Mouse (Mus musculus): ENCODE results near the gene Ptprm. TPM values are rescaled to one million over a fixed set of nuclear protein-coding genes. Genes with fewer than 3 reads are reported as not detected.

Gene Ptprm
- polyA plus RNA-seq, 1 experiment = 4.6 TPM

GRCm38 (mm10) chr17:67364491-67364890, 10.2 kb upstream of the Ptprm start:
- TF ChIP-seq CTCF (IDR thresholded peaks at IDR 0.05; ENCODE audit: control insufficient read depth, insufficient read depth, insufficient replicate concordance, low read depth, low read length) (no peak), POLR2A (IDR thresholded peaks at IDR 0.05; ENCODE audit: control insufficient read depth, low read depth, low read length) (no peak)
- Histone ChIP-seq H3K27me3 (ENCODE audit: control insufficient read depth, insufficient read depth, low read length) (no peaks in the 10 kb centered on the region), H3K4me3 (ENCODE audit: control insufficient read depth, low read depth, low read length) (no peak overlapping the region), H3K36me3 (ENCODE audit: control insufficient read depth, insufficient read depth, low read length) (no peaks in the 10 kb centered on the region), H3K4me1 (ENCODE audit: control insufficient read depth, insufficient read depth, low read length) (peaks cover 2% of the 10 kb centered on the region), H3K27ac (ENCODE audit: control insufficient read depth, insufficient read depth, low read depth, low read length) (no peak overlapping the region)

DNA sequence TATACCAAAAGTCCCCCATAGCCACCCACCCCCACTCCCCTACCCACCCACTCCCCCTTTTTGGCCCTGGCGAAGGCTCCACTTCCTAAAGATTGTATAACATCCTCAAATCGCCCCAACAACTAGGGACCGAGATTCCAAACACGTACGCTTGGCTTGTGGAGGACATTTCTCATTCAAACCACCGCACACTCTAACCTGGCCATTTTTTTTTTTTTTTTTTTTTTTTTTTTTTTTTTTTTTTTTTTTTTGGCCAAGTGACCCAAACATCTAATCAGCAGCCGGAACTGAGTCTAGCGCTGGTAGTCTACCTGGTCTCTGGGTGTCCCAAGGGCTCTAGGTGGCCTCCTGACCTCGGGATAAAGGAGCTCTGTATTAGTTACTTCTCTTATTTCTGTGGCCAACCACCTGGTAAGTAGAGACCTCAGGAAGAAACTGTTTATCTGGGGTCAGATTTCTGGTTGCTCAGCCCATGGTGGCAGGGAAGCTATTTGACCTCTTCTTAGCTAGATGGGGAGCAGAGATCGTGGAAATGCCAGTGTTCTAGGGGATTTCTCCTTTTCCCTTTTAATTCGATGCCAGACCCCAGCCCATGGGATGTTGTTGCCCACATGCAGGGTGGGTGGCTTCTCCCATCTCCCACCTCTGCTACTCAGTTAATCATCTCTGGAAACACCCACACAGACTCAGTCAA, 9.3 kb upstream of the Ptprm start:
- Histone ChIP-seq H3K4me3 (ENCODE audit: control insufficient read depth, low read depth, low read length) (no peak overlapping the region), H3K27ac (ENCODE audit: control insufficient read depth, insufficient read depth, low read depth, low read length) (no peak overlapping the region), H3K4me1 (ENCODE audit: control insufficient read depth, insufficient read depth, low read length) (peaks cover 2% of the 10 kb centered on the region), H3K27me3 (ENCODE audit: control insufficient read depth, insufficient read depth, low read length) (no peaks in the 10 kb centered on the region), H3K36me3 (ENCODE audit: control insufficient read depth, insufficient read depth, low read length) (no peaks in the 10 kb centered on the region)
- TF ChIP-seq CTCF (IDR thresholded peaks at IDR 0.05; ENCODE audit: control insufficient read depth, insufficient read depth, insufficient replicate concordance, low read depth, low read length) (no peak), POLR2A (IDR thresholded peaks at IDR 0.05; ENCODE audit: control insufficient read depth, low read depth, low read length) (no peak)

DNA sequence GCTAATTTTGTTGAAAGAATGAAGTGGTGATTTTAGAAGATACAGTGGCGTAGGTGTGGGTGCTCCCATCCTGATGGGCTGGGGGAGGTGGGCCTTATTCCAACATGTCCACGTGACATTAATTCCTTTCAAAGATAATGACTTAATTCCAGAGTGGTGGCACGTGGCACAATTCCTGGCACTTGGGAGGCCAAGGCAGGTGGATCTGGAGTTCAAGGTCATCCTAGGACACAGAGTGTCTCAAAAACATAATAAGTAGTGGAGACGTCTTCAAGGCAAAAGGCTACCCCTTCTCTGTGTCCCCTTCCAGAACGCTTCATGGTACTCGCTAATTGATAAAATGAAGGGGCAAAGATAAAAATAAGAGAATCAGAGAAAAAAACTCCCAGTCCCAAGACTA, 7.9 kb upstream of the Ptprm start:
- H3K27me3 ChIP-seq (ENCODE audit: control insufficient read depth, insufficient read depth, low read length) = no peaks in the 10 kb centered on the region
- no peak overlapping the region for H3K4me3 ChIP-seq (ENCODE audit: control insufficient read depth, low read depth, low read length)
- no peaks in the 10 kb centered on the region for H3K36me3 ChIP-seq (ENCODE audit: control insufficient read depth, insufficient read depth, low read length)
- no peak overlapping the region for H3K27ac ChIP-seq (ENCODE audit: control insufficient read depth, insufficient read depth, low read depth, low read length)
- TF ChIP-seq POLR2A (IDR thresholded peaks at IDR 0.05; ENCODE audit: control insufficient read depth, low read depth, low read length) (no peak), CTCF (IDR thresholded peaks at IDR 0.05; ENCODE audit: control insufficient read depth, insufficient read depth, insufficient replicate concordance, low read depth, low read length) (no peak)
- peaks cover 2% of the 10 kb centered on the region for H3K4me1 ChIP-seq (ENCODE audit: control insufficient read depth, insufficient read depth, low read length)

DNA sequence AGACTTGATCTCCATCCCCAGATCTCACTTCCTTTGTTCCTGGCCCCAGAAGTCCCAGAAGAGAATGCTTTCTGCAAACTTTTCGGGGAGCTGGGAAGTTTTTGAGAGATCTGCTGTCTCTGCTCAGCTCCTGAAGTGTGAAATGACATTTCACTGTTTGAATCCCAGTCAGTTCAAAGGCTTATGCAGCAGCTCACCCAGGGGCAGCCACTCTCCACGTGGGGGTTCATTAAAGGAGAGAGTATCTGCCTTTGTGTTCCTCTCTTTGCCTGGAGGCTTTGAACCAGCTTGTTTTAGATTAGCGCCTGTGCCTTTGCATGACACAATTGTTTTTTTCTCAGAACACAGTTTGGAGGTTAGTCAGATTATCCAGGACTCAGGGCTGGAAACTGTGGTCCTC, 6.3 kb upstream of the Ptprm start:
- no peak overlapping the region for H3K4me3 ChIP-seq (ENCODE audit: control insufficient read depth, low read depth, low read length)
- no peak overlapping the region for H3K27ac ChIP-seq (ENCODE audit: control insufficient read depth, insufficient read depth, low read depth, low read length)
- peaks cover 2% of the 10 kb centered on the region for H3K4me1 ChIP-seq (ENCODE audit: control insufficient read depth, insufficient read depth, low read length)
- TF ChIP-seq CTCF (IDR thresholded peaks at IDR 0.05; ENCODE audit: control insufficient read depth, insufficient read depth, insufficient replicate concordance, low read depth, low read length) = no peak
- H3K36me3 ChIP-seq (ENCODE audit: control insufficient read depth, insufficient read depth, low read length) = no peaks in the 10 kb centered on the region
- no peaks in the 10 kb centered on the region for H3K27me3 ChIP-seq (ENCODE audit: control insufficient read depth, insufficient read depth, low read length)

GRCm38 (mm10) chr17:67359578-67359977, 5.3 kb upstream of the Ptprm start:
- Histone ChIP-seq H3K27ac (ENCODE audit: control insufficient read depth, insufficient read depth, low read depth, low read length) (no peak overlapping the region), H3K4me1 (ENCODE audit: control insufficient read depth, insufficient read depth, low read length) (peaks cover 6% of the 10 kb centered on the region), H3K27me3 (ENCODE audit: control insufficient read depth, insufficient read depth, low read length) (no peaks in the 10 kb centered on the region), H3K4me3 (ENCODE audit: control insufficient read depth, low read depth, low read length) (no peak overlapping the region), H3K36me3 (ENCODE audit: control insufficient read depth, insufficient read depth, low read length) (no peaks in the 10 kb centered on the region)
- TF ChIP-seq POLR2A (IDR thresholded peaks at IDR 0.05; ENCODE audit: control insufficient read depth, low read depth, low read length) = no peak
- TF ChIP-seq CTCF (IDR thresholded peaks at IDR 0.05; ENCODE audit: control insufficient read depth, insufficient read depth, insufficient replicate concordance, low read depth, low read length) = no peak

- peaks cover 15% of the 10 kb centered on the region for H3K4me1 ChIP-seq (ENCODE audit: control insufficient read depth, insufficient read depth, low read length)
- H3K4me3 ChIP-seq (ENCODE audit: control insufficient read depth, low read depth, low read length) = no peak overlapping the region
- no peaks in the 10 kb centered on the region for H3K27me3 ChIP-seq (ENCODE audit: control insufficient read depth, insufficient read depth, low read length)
- TF ChIP-seq CTCF (IDR thresholded peaks at IDR 0.05; ENCODE audit: control insufficient read depth, insufficient read depth, insufficient replicate concordance, low read depth, low read length) = no peak
- TF ChIP-seq POLR2A (IDR thresholded peaks at IDR 0.05; ENCODE audit: control insufficient read depth, low read depth, low read length) = no peak
- H3K27ac ChIP-seq (ENCODE audit: control insufficient read depth, insufficient read depth, low read depth, low read length) = no peak overlapping the region
- no peaks in the 10 kb centered on the region for H3K36me3 ChIP-seq (ENCODE audit: control insufficient read depth, insufficient read depth, low read length)
These were observed 4.3 kb upstream of the Ptprm start for GRCm38 (mm10) chr17:67358541-67358940.

DNA sequence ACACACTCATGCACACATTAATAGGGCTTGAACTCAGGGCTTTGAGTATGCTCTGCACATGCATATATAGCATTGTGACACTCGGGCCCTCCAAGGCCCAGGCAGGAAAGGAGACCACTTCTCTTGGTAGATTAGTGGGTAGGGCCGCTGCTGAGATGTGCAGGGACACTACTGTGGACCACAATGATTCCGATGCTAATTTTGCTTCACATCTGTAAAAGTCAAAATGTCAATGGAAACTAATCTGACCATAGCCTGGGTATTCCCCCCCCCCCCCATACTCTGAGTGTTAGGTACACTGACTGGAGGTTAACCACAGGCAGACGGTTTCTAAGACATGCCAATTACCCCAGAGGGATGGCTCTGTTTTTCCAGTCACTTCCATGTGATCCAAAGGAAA, 2.9 kb upstream of the Ptprm start:
- no peaks in the 10 kb centered on the region for H3K27me3 ChIP-seq (ENCODE audit: control insufficient read depth, insufficient read depth, low read length)
- peaks cover 17% of the 10 kb centered on the region for H3K4me1 ChIP-seq (ENCODE audit: control insufficient read depth, insufficient read depth, low read length)
- no peaks in the 10 kb centered on the region for H3K36me3 ChIP-seq (ENCODE audit: control insufficient read depth, insufficient read depth, low read length)
- TF ChIP-seq POLR2A (IDR thresholded peaks at IDR 0.05; ENCODE audit: control insufficient read depth, low read depth, low read length) = no peak
- no peak for TF ChIP-seq CTCF (IDR thresholded peaks at IDR 0.05; ENCODE audit: control insufficient read depth, insufficient read depth, insufficient replicate concordance, low read depth, low read length)
- H3K4me3 ChIP-seq (ENCODE audit: control insufficient read depth, low read depth, low read length) = no peak overlapping the region
- no peak overlapping the region for H3K27ac ChIP-seq (ENCODE audit: control insufficient read depth, insufficient read depth, low read depth, low read length)
